Mouse (Mus musculus) embryonic facial prominence, embryonic 12.5 days (tissue): ENCODE results near the gene Rfxap. TPM values are rescaled to one million over a fixed set of nuclear protein-coding genes. Genes with fewer than 3 reads are reported as not detected.
"Not testable (repeated sequence)": the region's sequence is repeated elsewhere in the genome, so short reads cannot be mapped to it uniquely, and the experiment has no call there.

ENCODE experiments used
- ATAC-seq: fragments of 200-750 bp; cut with Nextera tagmentation; 2 replicates; pipeline ENCODE4 v1.8.0; 2017; ENCODE audit not compliant: insufficient number of reproducible peaks, insufficient read depth, low FRiP score, low TSS enrichment
- H3K27ac ChIP-seq: fragments of 300-500 bp; sonication (generic); 2 replicates; pipeline ENCODE4 v1.5.1; 2016; ENCODE audit warnings: mild to moderate bottlenecking
- H3K27me3 ChIP-seq: fragments of 300-500 bp; sonication (generic); 2 replicates; pipeline ENCODE4 v1.6.1; 2016; ENCODE audit warnings: mild to moderate bottlenecking, moderate library complexity
- H3K36me3 ChIP-seq: fragments of 300-500 bp; sonication (generic); 2 replicates; pipeline ENCODE4 v1.6.1; 2016; ENCODE audit warnings: mild to moderate bottlenecking
- H3K4me1 ChIP-seq: fragments of 300-500 bp; sonication (generic); 2 replicates; pipeline ENCODE4 v1.6.1; 2016
- H3K4me2 ChIP-seq: fragments of 300-500 bp; sonication (generic); replicated peaks from 2 replicates; pipeline ENCODE4 v1.6.1; 2016; ENCODE audit warnings: mild to moderate bottlenecking, moderate library complexity
- H3K4me3 ChIP-seq: fragments of 300-500 bp; sonication (generic); 2 replicates; pipeline ENCODE4 v1.5.1; 2016; ENCODE audit warnings: mild to moderate bottlenecking
- H3K9ac ChIP-seq: fragments of 300-500 bp; sonication (generic); 2 replicates; pipeline ENCODE4 v1.6.1; 2016; ENCODE audit warnings: mild to moderate bottlenecking, moderate library complexity
- H3K9me3 ChIP-seq: fragments of 300-500 bp; sonication (generic); 2 replicates; pipeline ENCODE4 v1.6.1; 2016; ENCODE audit warnings: mild to moderate bottlenecking, moderate library complexity
- WGBS: fragments of 180-500 bp; shearing (Covaris S2); methylation state at CpG from one replicate; pipeline ENCODE4 v1.1.7; 2016; 5-methylcytosine and 5-hydroxymethylcytosine counted together
- polyA plus RNA-seq: library from polyadenylated mRNA; unstranded; fragments of >200 nt; fragmentation: Nextera tagmentation; extraction: Ambion mirVana; gene quantifications from 2 replicates; pipeline ENCODE4 v1.2.1, GENCODE M21; 2016

Rfxap gene
- polyA plus RNA-seq, 1 experiment from 2014 or later = 67.3 TPM

GRCm38 (mm10) chr3:54765521-54765920 is 42.1 kb downstream of the Rfxap start:
- not testable (repeated sequence) for H3K27me3 ChIP-seq, H3K4me3 ChIP-seq, H3K9me3 ChIP-seq, ATAC-seq, H3K4me2 ChIP-seq, H3K4me1 ChIP-seq, H3K36me3 ChIP-seq, H3K27ac ChIP-seq, H3K9ac ChIP-seq
- WGBS = 84% methylated on average over 6 of the region's 6 CpGs

- no peak overlapping the region for H3K4me3 ChIP-seq
- 56% methylated on average over 18 of the region's 18 CpGs for WGBS
- no peak overlapping the region for H3K9ac ChIP-seq
- no peak overlapping the region for H3K27ac ChIP-seq
- peak overlapping the region; percentile 32 for H3K4me2 ChIP-seq
- H3K27me3 ChIP-seq = no peaks in the 10 kb centered on the region
- 0 out of 2 replicates have a peak, but pooled peaks cover 5% of the 10 kb centered on the region for H3K4me1 ChIP-seq
- no peaks in the 10 kb centered on the region for H3K36me3 ChIP-seq
- H3K9me3 ChIP-seq = no peaks in the 10 kb centered on the region
- no peak for ATAC-seq
Measured at GRCm38 (mm10) chr3:54764418-54764817, 43.2 kb downstream of the Rfxap start.

- Histone ChIP-seq H3K4me1 (peaks cover 10% of the 10 kb centered on the region), H3K4me2 (no peak overlapping the region), H3K27me3 (no peaks in the 10 kb centered on the region), H3K9ac (no peak overlapping the region), H3K27ac (no peak overlapping the region), H3K9me3 (no peaks in the 10 kb centered on the region), H3K4me3 (no peak overlapping the region), H3K36me3 (no peaks in the 10 kb centered on the region)
- ATAC-seq = no peak
- 81% methylated on average over 1 of the region's 1 CpGs for WGBS
Measured at GRCm38 (mm10) chr3:54761258-54761657, 46.3 kb downstream of the Rfxap start.

- Histone ChIP-seq H3K27ac (no peak overlapping the region), H3K9ac (no peak overlapping the region), H3K4me3 (no peak overlapping the region), H3K36me3 (no peaks in the 10 kb centered on the region), H3K4me1 (peaks cover 16% of the 10 kb centered on the region), H3K27me3 (no peaks in the 10 kb centered on the region), H3K9me3 (no peaks in the 10 kb centered on the region), H3K4me2 (no peak overlapping the region)
- WGBS = 67% methylated on average over 15 of the region's 15 CpGs
- ATAC-seq = no peak
Measured at GRCm38 (mm10) chr3:54760321-54761115, 47.1 kb downstream of the Rfxap start.

DNA sequence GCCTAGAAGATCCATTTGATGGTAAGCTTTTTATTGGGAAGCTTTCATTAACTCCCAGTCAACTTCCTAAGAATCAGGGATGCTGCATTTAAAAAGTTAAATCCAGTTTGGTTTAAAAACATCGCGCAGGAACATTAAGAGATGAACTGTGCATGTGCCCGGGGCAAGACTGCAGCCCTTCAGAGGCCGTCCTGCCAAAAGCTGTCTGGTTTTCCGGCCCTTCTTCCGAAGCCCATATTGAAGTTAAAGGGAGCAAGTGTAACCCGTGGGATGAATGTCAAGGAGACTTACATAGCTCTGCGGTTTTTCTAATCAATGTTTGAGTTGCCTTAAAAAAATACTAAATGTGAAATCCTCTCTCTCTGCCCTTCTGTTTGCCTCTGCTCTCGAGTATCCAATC is 48.4 kb downstream of the Rfxap start:
- H3K4me1 ChIP-seq = peaks cover 23% of the 10 kb centered on the region
- no peak for ATAC-seq
- H3K36me3 ChIP-seq = no peaks in the 10 kb centered on the region
- no peaks in the 10 kb centered on the region for H3K27me3 ChIP-seq
- 70% methylated on average over 9 of the region's 9 CpGs for WGBS
- no peak overlapping the region for H3K9ac ChIP-seq
- H3K27ac ChIP-seq = no peak overlapping the region
- H3K4me2 ChIP-seq = no peak overlapping the region
- no peak overlapping the region for H3K4me3 ChIP-seq
- H3K9me3 ChIP-seq = no peaks in the 10 kb centered on the region

DNA sequence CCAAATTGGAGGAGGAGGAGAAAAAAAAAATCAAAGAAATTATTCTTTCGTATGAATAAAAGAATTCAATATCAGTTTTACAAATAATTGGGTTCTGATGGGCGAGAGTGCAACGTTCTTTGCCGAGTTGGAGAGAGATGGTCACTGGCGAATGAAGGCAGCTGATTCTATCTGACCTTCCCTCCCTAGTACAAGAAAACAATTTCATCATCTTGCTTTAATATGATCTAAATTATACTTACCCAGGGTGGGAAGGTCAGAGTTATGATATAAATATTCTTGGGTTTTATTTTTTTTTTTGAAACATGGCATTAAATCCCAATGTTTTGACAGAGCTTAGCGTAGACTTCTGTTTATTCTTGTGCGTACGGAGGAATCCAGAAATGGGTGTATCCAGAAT is 50.1 kb downstream of the Rfxap start:
- H3K36me3 ChIP-seq = peaks cover 1% of the 10 kb centered on the region; the same call in 1 of the 2 replicates
- no peaks in the 10 kb centered on the region for H3K27me3 ChIP-seq
- no peak overlapping the region for H3K4me3 ChIP-seq
- no peak overlapping the region; the same call in 1 of the 2 replicates for H3K4me2 ChIP-seq
- WGBS = 74% methylated on average over 8 of the region's 8 CpGs
- H3K9ac ChIP-seq = no peak overlapping the region
- peaks cover 19% of the 10 kb centered on the region for H3K4me1 ChIP-seq
- H3K27ac ChIP-seq = no peak overlapping the region
- no peaks in the 10 kb centered on the region for H3K9me3 ChIP-seq
- ATAC-seq = no peak

DNA sequence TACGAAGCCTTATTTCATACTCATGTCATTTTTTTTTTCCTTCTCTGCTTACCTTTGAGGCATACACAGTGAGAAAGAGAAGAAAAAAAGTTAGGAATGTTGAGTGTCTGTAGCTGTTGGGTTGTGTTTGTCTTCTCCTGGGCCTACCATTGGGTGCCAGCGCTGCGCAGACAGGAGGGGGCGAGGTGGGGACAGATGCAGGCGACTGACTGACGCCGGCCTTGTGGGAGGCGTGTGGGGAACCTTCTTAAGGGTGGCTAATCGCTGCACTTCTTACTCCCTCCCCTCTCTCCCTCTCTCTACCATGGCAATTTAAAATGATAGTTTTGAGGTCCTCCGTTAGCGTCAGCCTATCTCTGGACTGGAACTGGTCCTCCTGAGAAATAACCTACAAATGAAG is 51.5 kb downstream of the Rfxap start:
- peak overlapping the region; percentile 66 for H3K4me3 ChIP-seq
- H3K36me3 ChIP-seq = peaks cover 15% of the 10 kb centered on the region
- no peaks in the 10 kb centered on the region for H3K9me3 ChIP-seq
- no peak; the same call in 1 of the 2 replicates for ATAC-seq
- WGBS = under 1% methylated on average over 11 of the region's 11 CpGs
- H3K9ac ChIP-seq = peak overlapping the region; percentile 71
- H3K4me1 ChIP-seq = peaks cover 19% of the 10 kb centered on the region
- peak overlapping the region; percentile 80 for H3K27ac ChIP-seq
- H3K27me3 ChIP-seq = no peaks in the 10 kb centered on the region
- H3K4me2 ChIP-seq = peak overlapping the region; percentile 95

GRCm38 (mm10) chr3:54755145-54756041 is 52.2 kb downstream of the Rfxap start, which contains the start of gene Smad9:
Gene Smad9 (plus strand): TSS chr3:54755582.
- Histone ChIP-seq H3K4me1 (peaks cover 19% of the 10 kb centered on the region), H3K4me2 (peak within 1 kb of the TSS; percentile 95), H3K9ac (peak within 1 kb of the TSS; percentile 71), H3K27me3 (no peaks in the 10 kb centered on the region), H3K4me3 (peak within 1 kb of the TSS; percentile 66), H3K36me3 (peaks cover 21% of the 10 kb centered on the region), H3K27ac (peak within 1 kb of the TSS; percentile 80), H3K9me3 (no peaks in the 10 kb centered on the region)
- under 1% methylated on average over 63 of the region's 66 CpGs for WGBS
- ATAC-seq = peak; percentile 83

GRCm38 (mm10) chr3:54753411-54753810 is 54.2 kb downstream of the Rfxap start:
- Histone ChIP-seq H3K9me3 (no peaks in the 10 kb centered on the region), H3K4me3 (no peak overlapping the region), H3K27me3 (no peaks in the 10 kb centered on the region), H3K4me2 (no peak overlapping the region), H3K36me3 (peaks cover 39% of the 10 kb centered on the region), H3K4me1 (peaks cover 19% of the 10 kb centered on the region), H3K9ac (no peak overlapping the region), H3K27ac (no peak overlapping the region)
- no peak for ATAC-seq
- 80% methylated on average over 4 of the region's 4 CpGs for WGBS
